Mouse (Mus musculus): ENCODE measurements around the gene Ccdc9.

DNA sequence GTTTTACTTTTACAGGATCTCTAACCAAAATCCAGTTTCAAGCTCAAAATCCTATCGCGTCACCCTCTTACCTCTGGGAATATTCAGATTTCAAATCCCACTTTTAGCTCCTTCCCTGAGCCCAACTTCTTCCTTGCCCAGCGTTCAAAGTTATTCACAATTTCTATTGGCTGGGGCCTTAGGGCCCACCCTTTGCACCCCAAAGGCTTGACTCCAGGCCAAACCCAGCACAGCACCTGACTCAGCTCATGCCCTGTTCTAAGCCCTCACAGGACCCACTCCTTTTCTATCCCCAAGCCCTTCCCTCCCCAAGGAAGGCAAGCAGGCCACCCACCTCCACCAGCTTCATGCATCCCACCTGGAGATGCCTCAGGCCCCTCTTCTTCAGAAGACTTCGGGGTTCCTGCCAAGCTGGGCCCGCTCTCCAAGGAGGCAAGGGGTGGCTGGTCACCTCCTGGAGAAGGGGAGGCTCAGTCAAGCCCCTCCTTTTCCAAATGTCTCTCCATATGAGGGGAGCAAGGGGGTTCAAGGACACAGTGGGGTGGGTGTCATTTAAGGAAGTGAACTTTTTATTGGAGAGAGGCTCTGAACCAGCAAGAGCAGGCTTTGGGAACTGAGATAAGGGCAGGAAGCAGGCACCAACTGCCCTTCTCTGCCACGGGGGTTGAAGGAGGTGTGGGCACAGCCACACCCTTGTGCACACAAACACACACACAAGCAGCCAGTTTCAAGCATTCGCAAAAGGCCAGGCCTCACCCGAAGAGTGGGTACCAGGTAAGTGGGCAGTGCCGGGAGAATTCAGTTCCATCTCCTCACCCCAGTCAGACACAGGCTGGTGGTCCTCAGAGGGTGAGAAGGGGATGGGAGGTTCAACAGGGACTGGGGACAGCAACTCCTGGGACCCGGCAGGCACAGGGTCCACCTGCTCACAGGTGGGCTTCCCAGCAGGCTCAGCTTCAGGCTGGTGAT lies 11.4 kb downstream of the Ccdc9 start:
- TF ChIP-seq POLR2A (IDR thresholded peaks at IDR 0.05; ENCODE audit: borderline replicate concordance, insufficient read depth, low read length) (no peak), CTCF (IDR thresholded peaks at IDR 0.05; ENCODE audit: borderline replicate concordance, insufficient read depth, low read depth, low read length) (no peak)
